Mouse (Mus musculus) gastrocnemius, postnatal 36 days (tissue): ENCODE results near the gene Zfp784. TPM values are rescaled to one million over a fixed set of nuclear protein-coding genes. Genes with fewer than 3 reads are reported as not detected.

ENCODE experiments used
- DNase-seq, 2 experiments: peaks; one replicate each; pipeline ENCODE4 v3.0.0; 2022
- intact Hi-C: fragments of 180-260 bp; cut with DNase I; formaldehyde crosslinking; loops from one replicate; pipeline ENCODE4 v1.15.1; 2025
- total RNA-seq, 2 experiments: library from RNA; stranded (reverse); gene quantifications; 2 replicates each; pipeline ENCODE4 v1.2.3; 2021

The Zfp784 gene
- total RNA-seq, 2 experiments from 2014 or later = 2.2 to 3.9 TPM

- DNase-seq = peak; percentile 57 to 73
- intact Hi-C loops = no loop called here
Observed at GRCm38 (mm10) chr7:5060239-5060731, 22.0 kb upstream of the Zfp784 start.

GRCm38 (mm10) chr7:5059421-5059820 is 21.2 kb upstream of the Zfp784 start:
- intact Hi-C loops = loop anchor here (2.0 kb wide), 1 partner anchor 21 kb away; the partner anchor contains the start of gene Zfp784
- DNase-seq = no peak

- intact Hi-C loops = loop anchor here (2.0 kb wide), 1 partner anchor 20 kb away; the partner anchor contains the start of gene Zfp784
- no peak for DNase-seq
Observed at GRCm38 (mm10) chr7:5058631-5059030, 20.4 kb upstream of the Zfp784 start.

- no peak for DNase-seq
- intact Hi-C loops = loop anchor here (2.0 kb wide), 1 partner anchor 19 kb away; the partner anchor contains the start of gene Zfp784
Observed at GRCm38 (mm10) chr7:5057804-5058203, 19.6 kb upstream of the Zfp784 start.

- intact Hi-C loops = no loop called here
- DNase-seq = no peak
Observed at GRCm38 (mm10) chr7:5057381-5057780, 19.1 kb upstream of the Zfp784 start.

GRCm38 (mm10) chr7:5056651-5057263 is 18.5 kb upstream of the Zfp784 start:
- no peak for DNase-seq
- intact Hi-C loops = no loop called here

GRCm38 (mm10) chr7:5053456-5054179 is 15.4 kb upstream of the Zfp784 start:
- intact Hi-C loops = loop anchor here (5.0 kb wide), 1 partner anchor 46 kb away; no protein-coding TSS in a partner anchor
- DNase-seq = no peak

GRCm38 (mm10) chr7:5052931-5053343 is 14.7 kb upstream of the Zfp784 start:
- intact Hi-C loops = loop anchor here (5.0 kb wide), 1 partner anchor 46 kb away; no protein-coding TSS in a partner anchor
- no peak for DNase-seq

GRCm38 (mm10) chr7:5052438-5052837 is 14.2 kb upstream of the Zfp784 start:
- intact Hi-C loops = loop anchor here (5.0 kb wide), 1 partner anchor 45 kb away; no protein-coding TSS in a partner anchor
- DNase-seq = no peak

GRCm38 (mm10) chr7:5051193-5052192 is 13.2 kb upstream of the Zfp784 start, which contains the start of gene Zfp580:
Zfp580 (plus strand) TSS chr7:5051538.
- intact Hi-C loops = loop anchor here (5.0 kb wide), 1 partner anchor 44 kb away; no protein-coding TSS in a partner anchor
- peak; percentile 66 to 79 for DNase-seq

GRCm38 (mm10) chr7:5047313-5047712 is 9.1 kb upstream of the Zfp784 start:
- DNase-seq = no peak
- intact Hi-C loops = loop anchor here (2.0 kb wide), 1 partner anchor 105 kb away; no protein-coding TSS in a partner anchor

GRCm38 (mm10) chr7:5046112-5046511 is 7.9 kb upstream of the Zfp784 start:
- DNase-seq = no peak
- intact Hi-C loops = loop anchor here (2.0 kb wide), 1 partner anchor 103 kb away; no protein-coding TSS in a partner anchor

- intact Hi-C loops = no loop called here
- no peak for DNase-seq
Observed at GRCm38 (mm10) chr7:5044981-5045380, 6.7 kb upstream of the Zfp784 start.

- intact Hi-C loops = loop anchor here (2.0 kb wide), 1 partner anchor 20 kb away; no protein-coding TSS in a partner anchor
Observed at GRCm38 (mm10) chr7:5038940-5039339, 694 bp upstream of the Zfp784 start.

GRCm38 (mm10) chr7:5037467-5037866 is 779 bp downstream of the Zfp784 start:
- no peak for DNase-seq
- intact Hi-C loops = no loop called here

More at GRCm38 (mm10) chr7:5038940-5039339, 694 bp upstream of the Zfp784 start:
- DNase-seq = no peak

GRCm38 (mm10) chr7:5037026-5037425 is 1.2 kb downstream of the Zfp784 start:
- DNase-seq = no peak
- intact Hi-C loops = no loop called here

- intact Hi-C loops = no loop called here
- DNase-seq = no peak
Observed at GRCm38 (mm10) chr7:5036136-5036535, 2.1 kb downstream of the Zfp784 start.

- intact Hi-C loops = no loop called here
- DNase-seq = no peak
Observed at GRCm38 (mm10) chr7:5035628-5036027, 2.6 kb downstream of the Zfp784 start.

- DNase-seq = no peak
- intact Hi-C loops = no loop called here
Observed at GRCm38 (mm10) chr7:5033818-5034217, 4.4 kb downstream of the Zfp784 start, which contains the start of gene 4632433K11Rik. 4632433K11Rik (plus strand) TSS chr7:5034118.

- intact Hi-C loops = no loop called here
- no peak for DNase-seq
Observed at GRCm38 (mm10) chr7:5031496-5031895, 6.8 kb downstream of the Zfp784 start.
